Mouse (Mus musculus): ENCODE measurements at regions not wholly inside any gene's neighbourhood (a gene's known extent, or its start where the extent isn't known, plus 50 kb on each side); places are given as distances from the start of the nearest gene placed in this dataset.

GRCm38 (mm10) chr7:40670401-40670800 lies 227.7 kb upstream of the Vstm2b start:
- DNase-seq (ENCODE audit: low read depth, low spot score) = no peak

DNA sequence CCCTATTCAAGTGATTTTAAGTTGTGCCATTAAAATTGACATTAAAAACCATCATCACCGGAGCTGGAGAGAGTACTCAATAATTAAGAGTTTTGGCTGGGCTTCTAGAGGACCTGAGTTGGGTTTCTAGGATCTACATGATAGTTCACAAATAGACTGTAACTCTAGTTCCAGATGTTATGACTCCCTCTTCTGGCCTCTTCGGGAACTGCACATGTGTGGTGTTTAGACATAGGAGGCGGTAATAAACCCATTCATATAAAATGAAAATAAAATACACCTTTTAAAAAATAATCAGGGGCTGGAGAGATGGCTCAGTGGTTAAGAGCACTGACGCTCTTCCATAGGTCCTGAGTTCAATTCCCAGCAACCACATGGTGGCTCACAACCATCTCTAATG lies 227.1 kb upstream of the Vstm2b start:
- no peak for DNase-seq (ENCODE audit: low read depth, low spot score)

DNA sequence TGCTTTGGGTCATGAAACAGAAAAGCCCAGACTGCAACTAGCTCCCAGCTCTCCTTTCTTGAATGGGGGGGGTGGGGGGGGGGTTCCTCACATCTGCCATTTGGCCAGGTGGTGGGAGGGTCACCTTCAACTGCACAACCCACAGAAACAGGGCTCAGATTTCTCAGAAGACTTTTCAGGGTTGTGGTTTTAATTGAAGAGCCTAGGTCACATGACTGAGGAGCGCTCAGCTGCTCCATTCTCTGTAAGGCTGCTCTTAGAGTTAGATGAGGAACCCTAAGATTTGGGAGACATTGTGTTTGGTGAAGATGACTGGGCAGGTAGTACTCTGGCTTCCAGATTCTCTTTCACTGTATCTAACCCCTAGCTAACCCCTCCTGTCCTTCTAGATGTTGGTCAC lies 225.8 kb upstream of the Vstm2b start:
- no peak for DNase-seq (ENCODE audit: low read depth, low spot score)

DNA sequence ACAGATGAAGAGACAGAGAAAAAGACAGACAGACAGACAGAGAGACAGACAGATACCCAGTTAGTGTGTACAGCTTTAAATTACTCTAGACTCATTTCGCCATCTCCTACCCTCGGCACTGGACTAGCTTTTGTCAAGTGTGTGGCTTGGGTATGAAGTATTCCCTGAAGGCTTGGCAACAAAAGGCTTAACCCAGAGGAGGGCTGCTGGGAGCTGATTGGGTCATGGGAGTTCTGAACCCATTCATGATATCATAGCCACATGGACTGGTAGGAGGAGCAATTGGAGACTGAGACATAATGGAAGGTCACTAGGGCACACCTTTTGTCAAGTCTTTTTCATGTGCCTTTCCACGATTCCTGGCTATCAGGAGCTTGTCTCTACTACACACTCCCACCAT lies 223.7 kb upstream of the Vstm2b start:
- DNase-seq (ENCODE audit: low read depth, low spot score) = no peak

GRCm38 (mm10) chr7:40677601-40678000 lies 220.5 kb upstream of the Vstm2b start:
- no peak for DNase-seq (ENCODE audit: low read depth, low spot score)

GRCm38 (mm10) chr7:40680567-40680966 lies 217.6 kb upstream of the Vstm2b start:
- DNase-seq (ENCODE audit: low read depth, low spot score) = no peak

- no peak for DNase-seq (ENCODE audit: low read depth, low spot score)
Observed at GRCm38 (mm10) chr7:40680993-40681392, 217.1 kb upstream of the Vstm2b start.

DNA sequence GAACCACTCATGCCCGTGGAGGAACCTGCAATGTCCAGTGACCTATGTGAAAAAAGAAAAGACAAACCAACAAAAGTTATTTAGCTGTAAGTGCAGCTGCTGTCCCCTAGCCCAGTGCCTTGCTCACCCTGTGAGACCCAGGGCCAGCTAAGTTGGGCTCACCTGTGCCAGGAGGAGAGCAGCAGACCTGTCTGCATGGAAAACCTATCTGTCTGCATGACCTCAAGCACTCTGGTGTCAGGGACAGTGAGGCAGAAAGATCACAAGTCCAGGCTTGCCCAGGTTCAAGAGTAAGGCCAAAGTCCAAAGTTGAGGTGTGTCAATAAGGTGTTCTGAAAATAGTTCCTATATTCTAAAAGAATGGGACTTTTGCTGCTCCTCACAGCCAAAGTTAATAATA lies 215.0 kb upstream of the Vstm2b start:
- no peak for DNase-seq (ENCODE audit: low read depth, low spot score)

DNA sequence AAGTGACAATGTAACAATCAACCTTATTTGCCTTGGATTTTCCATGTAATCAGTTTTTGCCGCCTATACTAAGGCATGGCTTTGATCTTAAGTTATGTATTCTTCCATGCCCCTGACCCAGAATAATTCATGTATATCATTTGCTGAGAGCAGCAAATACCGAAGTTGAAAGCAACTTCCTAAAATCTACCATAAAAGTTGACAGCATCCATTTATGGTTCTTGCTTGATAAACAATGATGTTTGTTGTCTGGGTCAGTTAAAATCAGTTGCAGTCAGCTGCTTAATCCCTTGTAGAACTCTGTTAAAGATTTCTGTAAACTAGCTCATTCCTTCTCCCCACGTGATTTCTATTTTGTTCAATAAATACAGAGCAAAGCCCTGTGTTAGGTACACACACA lies 214.5 kb upstream of the Vstm2b start:
- DNase-seq (ENCODE audit: low read depth, low spot score) = no peak

GRCm38 (mm10) chr7:40687005-40687404 lies 211.1 kb upstream of the Vstm2b start:
- DNase-seq (ENCODE audit: low read depth, low spot score) = no peak

DNA sequence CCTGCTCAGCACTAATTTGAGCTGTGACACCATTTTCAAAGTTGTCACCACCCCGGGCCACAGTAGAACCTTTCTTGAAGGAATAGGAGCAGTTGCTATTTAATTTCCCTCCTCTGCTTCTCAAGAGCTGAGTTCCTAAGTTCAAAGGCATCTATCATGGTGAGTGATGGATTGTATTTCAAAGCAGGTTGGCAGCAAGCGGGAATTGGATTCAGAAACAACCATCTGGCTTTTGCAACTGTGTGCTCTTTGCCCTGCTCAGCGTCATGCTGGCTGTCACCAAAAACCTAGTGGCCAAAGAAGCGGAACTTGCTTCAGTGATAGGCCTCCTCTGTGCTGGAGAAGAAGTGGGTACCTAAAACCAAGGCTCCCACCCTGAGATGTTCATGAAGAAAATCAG lies 209.6 kb upstream of the Vstm2b start:
- no peak for DNase-seq (ENCODE audit: low read depth, low spot score)

DNA sequence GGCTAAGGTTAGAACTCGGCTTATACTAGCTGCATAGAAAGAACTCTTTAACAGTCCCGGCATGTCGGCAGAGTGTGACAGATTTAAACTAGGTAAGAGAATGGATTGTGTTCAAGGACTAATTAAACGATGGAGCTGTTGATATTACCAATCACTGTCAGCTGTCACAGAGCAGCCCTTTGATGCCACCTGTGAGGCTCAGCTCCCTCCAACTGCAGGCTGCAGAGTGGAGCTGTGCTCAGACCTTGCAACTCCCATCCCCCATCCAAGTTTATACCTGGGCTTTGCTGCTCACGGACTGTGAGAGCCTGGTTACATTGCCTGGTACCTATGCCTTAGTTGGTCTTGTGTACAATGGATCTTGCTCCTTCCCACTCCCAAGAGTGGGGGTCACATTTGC lies 204.4 kb upstream of the Vstm2b start:
- no peak for DNase-seq (ENCODE audit: low read depth, low spot score)

- no peak for DNase-seq (ENCODE audit: low read depth, low spot score)
Observed at GRCm38 (mm10) chr7:40697551-40697950, 200.6 kb upstream of the Vstm2b start.

- DNase-seq (ENCODE audit: low read depth, low spot score) = no peak
Observed at GRCm38 (mm10) chr7:40698309-40698708, 199.8 kb upstream of the Vstm2b start.

DNA sequence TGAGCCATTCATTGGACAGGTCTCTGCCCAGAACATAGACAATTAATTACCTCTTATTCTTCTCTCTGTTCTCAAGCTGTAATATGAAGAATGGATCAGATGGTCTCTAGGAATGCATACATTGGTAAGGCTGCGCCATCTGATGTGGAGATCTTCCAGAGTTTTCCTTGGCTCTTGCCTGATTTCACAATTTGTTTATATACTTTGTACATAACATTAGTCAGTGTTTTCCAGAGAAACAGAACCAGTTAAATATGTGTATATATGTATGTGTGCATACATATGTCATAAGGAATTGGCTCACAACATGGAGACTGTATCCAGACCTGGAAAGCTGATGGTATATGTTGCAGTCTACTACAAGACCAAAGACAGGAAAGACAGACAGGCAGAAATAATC lies 198.5 kb upstream of the Vstm2b start:
- no peak for DNase-seq (ENCODE audit: low read depth, low spot score)

- no peak for DNase-seq (ENCODE audit: low read depth, low spot score)
Observed at GRCm38 (mm10) chr7:40700656-40701055, 197.5 kb upstream of the Vstm2b start.

DNA sequence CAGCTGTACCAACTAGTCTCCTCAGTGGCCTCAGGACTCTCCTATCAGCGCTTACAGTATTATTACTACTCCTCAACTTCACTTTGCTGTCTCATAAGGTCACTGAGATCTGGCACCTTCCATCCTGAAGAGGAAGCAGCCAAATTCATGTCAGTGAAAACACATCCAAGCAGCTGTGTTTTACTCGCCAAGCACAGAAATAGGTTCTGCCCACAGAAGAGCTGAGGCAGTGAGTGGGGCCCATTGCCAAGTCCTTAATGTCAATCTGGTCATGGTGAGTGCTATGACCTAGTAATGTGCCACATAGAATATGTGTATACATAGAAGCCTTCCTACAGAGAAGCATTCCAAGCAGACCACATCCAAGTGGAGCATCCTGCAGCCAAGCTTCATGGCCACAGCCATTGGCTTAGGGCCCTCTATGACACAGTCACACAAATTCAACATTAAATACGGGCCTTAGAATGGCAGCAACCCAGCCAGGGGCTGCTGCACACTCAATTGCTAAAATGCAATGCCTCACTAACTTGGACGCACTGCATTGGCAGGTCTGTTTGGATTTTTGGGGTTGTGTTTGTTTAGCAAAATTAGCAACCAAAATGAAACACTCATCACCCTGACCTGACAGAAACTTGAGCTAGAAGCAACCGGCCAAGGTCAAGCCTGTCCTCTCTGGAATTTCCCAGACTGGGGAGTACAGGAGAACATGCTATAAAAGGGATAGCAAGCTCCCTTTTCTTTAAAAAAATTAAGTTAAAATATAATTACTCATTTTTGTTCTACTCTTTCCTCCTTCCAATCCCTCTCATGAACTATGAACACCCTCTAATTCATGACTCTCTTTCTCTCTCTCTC lies 195.7 kb upstream of the Vstm2b start:
- no peak for DNase-seq (ENCODE audit: low read depth, low spot score)

DNA sequence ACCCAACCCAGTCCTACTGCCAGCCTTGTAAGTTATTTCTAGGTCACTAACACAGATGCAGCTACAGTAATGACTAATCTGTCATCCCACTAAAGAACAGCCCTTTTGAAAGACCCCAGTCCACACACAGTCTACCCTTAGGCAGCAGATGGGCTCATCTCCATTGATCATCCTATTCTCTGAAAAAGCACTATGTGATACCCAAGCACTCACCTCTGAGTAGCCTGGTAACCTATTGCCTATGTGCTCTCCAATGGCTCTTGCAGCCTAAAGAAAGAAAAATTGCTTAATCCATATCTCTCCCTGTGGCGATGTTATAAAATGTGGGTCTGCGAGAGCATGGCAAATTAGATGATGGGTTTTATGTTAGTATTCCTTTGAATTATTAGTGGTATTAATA lies 189.9 kb upstream of the Vstm2b start:
- DNase-seq (ENCODE audit: low read depth, low spot score) = no peak

GRCm38 (mm10) chr7:40717991-40718390 lies 180.1 kb upstream of the Vstm2b start:
- no peak for DNase-seq (ENCODE audit: low read depth, low spot score)

- DNase-seq (ENCODE audit: low read depth, low spot score) = no peak
Observed at GRCm38 (mm10) chr7:40736971-40737468, 161.1 kb upstream of the Vstm2b start.

- no peak for DNase-seq (ENCODE audit: low read depth, low spot score)
Observed at GRCm38 (mm10) chr7:40737496-40737895, 160.6 kb upstream of the Vstm2b start.

DNA sequence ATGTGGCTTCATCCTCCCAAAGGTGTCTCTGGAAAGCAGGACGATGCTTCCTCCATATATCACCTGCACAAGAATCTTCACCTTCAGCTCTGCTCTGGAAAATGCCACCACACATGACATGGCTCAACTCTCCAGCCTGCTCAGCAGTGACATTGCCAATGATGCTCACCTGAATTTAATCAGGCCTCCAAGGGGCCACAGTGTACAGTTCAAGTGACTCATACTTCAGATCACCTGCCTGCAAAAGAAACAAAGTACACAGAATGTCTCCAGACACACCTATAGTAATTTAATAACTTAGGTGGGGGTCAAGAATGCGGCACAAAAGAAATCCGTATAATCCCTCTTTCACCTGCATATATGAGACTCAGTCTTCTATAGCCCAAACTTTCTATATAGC lies 160.0 kb upstream of the Vstm2b start:
- DNase-seq (ENCODE audit: low read depth, low spot score) = no peak

GRCm38 (mm10) chr7:40742553-40743151 lies 155.5 kb upstream of the Vstm2b start:
- DNase-seq (ENCODE audit: low read depth, low spot score) = no peak
